Mouse (Mus musculus) liver, embryonic 16.5 days (tissue): ENCODE data around the gene Armc5. TPM values are rescaled to one million over a fixed set of nuclear protein-coding genes. Genes with fewer than 3 reads are reported as not detected.

Source experiments
- ATAC-seq: fragments of 200-750 bp; cut with Nextera tagmentation; 2 replicates; pipeline ENCODE4 v1.8.0; 2017; ENCODE audit warnings: low read depth, mild to moderate bottlenecking, moderate number of reproducible peaks, moderate library complexity
- H3K27ac ChIP-seq: fragments of 300-500 bp; sonication (generic); 2 replicates; pipeline ENCODE4 v1.5.1; 2014; ENCODE audit warnings: mild to moderate bottlenecking, low read length
- H3K27me3 ChIP-seq: fragments of 300-500 bp; sonication (generic); 2 replicates; pipeline ENCODE4 v1.6.1; 2014; ENCODE audit warnings: low read depth, low read length, mixed read lengths; ENCODE audit not compliant: control insufficient read depth, insufficient read depth
- H3K36me3 ChIP-seq: fragments of 300-500 bp; sonication (generic); 2 replicates; pipeline ENCODE4 v1.6.1; 2014; ENCODE audit warnings: mild to moderate bottlenecking; ENCODE audit not compliant: control insufficient read depth, insufficient read depth
- H3K4me1 ChIP-seq: fragments of 300-500 bp; sonication (generic); 2 replicates; pipeline ENCODE4 v1.6.1; 2014; ENCODE audit warnings: low read depth, low read length, mixed read lengths; ENCODE audit not compliant: control insufficient read depth
- H3K4me2 ChIP-seq: fragments of 300-500 bp; sonication (generic); 2 replicates; pipeline ENCODE4 v1.6.1; 2014; ENCODE audit warnings: low read depth, low read length, mixed read lengths
- H3K4me3 ChIP-seq: fragments of 300-500 bp; sonication (generic); 2 replicates; pipeline ENCODE4 v1.5.1; 2014; ENCODE audit warnings: low read depth, mild to moderate bottlenecking, low read length
- H3K9ac ChIP-seq: fragments of 300-500 bp; sonication (generic); 2 replicates; pipeline ENCODE4 v1.6.1; 2014; ENCODE audit warnings: low read depth, low read length
- H3K9me3 ChIP-seq: fragments of 300-500 bp; sonication (generic); replicated peaks from 2 replicates; pipeline ENCODE4 v1.6.1; 2016; ENCODE audit warnings: low read length; ENCODE audit not compliant: control insufficient read depth
- WGBS: fragments of 180-500 bp; shearing (Covaris S2); extraction: QIAGEN DNeasy Blood & Tissue Kit; methylation state at CpG from one replicate; pipeline ENCODE4 v1.1.7; 2014; ENCODE audit not compliant: insufficient replicate concordance; 5-methylcytosine and 5-hydroxymethylcytosine counted together
- polyA plus RNA-seq: library from polyadenylated mRNA; unstranded; fragments of >200 nt; fragmentation: Nextera tagmentation; extraction: Ambion mirVana; gene quantifications from 2 replicates; pipeline ENCODE4 v1.2.1, GENCODE M21; 2015

Gene Armc5
- 5.7 and 6.5 TPM in 2 replicates for polyA plus RNA-seq

GRCm38 (mm10) chr7:128236856-128237592 is at the start of gene Armc5:
Gene Armc5, plus strand, starts transcription at chr7:128237342.
- Histone ChIP-seq H3K4me2 (peak within 1 kb of the TSS; percentile 89), H3K27me3 (no peaks in the 10 kb centered on the region; the same call in 1 of the 2 replicates), H3K9me3 (no peaks in the 10 kb centered on the region), H3K9ac (peak within 1 kb of the TSS; percentile 85), H3K36me3 (peaks cover 9% of the 10 kb centered on the region), H3K4me3 (peak within 1 kb of the TSS; percentile 89), H3K4me1 (peaks cover 22% of the 10 kb centered on the region), H3K27ac (peak within 1 kb of the TSS; percentile 99)
- 23% methylated on average over 37 of the region's 37 CpGs for WGBS
- peak; percentile 8; the same call in 1 of the 2 replicates for ATAC-seq

- Histone ChIP-seq H3K4me1 (no peaks in the 10 kb centered on the region), H3K27me3 (no peaks in the 10 kb centered on the region), H3K4me2 (no peak overlapping the region), H3K27ac (no peak overlapping the region), H3K4me3 (no peak overlapping the region), H3K36me3 (no peaks in the 10 kb centered on the region), H3K9me3 (no peaks in the 10 kb centered on the region), H3K9ac (no peak overlapping the region)
- 68% methylated on average over 9 of the region's 9 CpGs for WGBS
- ATAC-seq = no peak
Measured at GRCm38 (mm10) chr7:128201607-128202006, 35.5 kb upstream of the Armc5 start.

- WGBS = 81% methylated on average over 9 of the region's 9 CpGs
- no peak for ATAC-seq
- H3K9me3 ChIP-seq = no peaks in the 10 kb centered on the region
Measured at GRCm38 (mm10) chr7:128203071-128203470, 34.1 kb upstream of the Armc5 start.

GRCm38 (mm10) chr7:128204179-128204578 is 33.0 kb upstream of the Armc5 start:
- H3K4me3 ChIP-seq = no peak overlapping the region
- H3K9ac ChIP-seq = no peak overlapping the region
- no peaks in the 10 kb centered on the region for H3K9me3 ChIP-seq
- no peaks in the 10 kb centered on the region for H3K27me3 ChIP-seq
- no peak overlapping the region for H3K4me2 ChIP-seq
- no peak for ATAC-seq
- H3K36me3 ChIP-seq = no peaks in the 10 kb centered on the region
- WGBS = 82% methylated on average over 8 of the region's 8 CpGs
- H3K4me1 ChIP-seq = no peaks in the 10 kb centered on the region
- no peak overlapping the region for H3K27ac ChIP-seq

More at GRCm38 (mm10) chr7:128203071-128203470, 34.1 kb upstream of the Armc5 start:
- no peaks in the 10 kb centered on the region for H3K4me1 ChIP-seq
- no peaks in the 10 kb centered on the region for H3K27me3 ChIP-seq
- no peak overlapping the region for H3K4me2 ChIP-seq
- no peak overlapping the region for H3K4me3 ChIP-seq
- H3K9ac ChIP-seq = no peak overlapping the region
- H3K27ac ChIP-seq = no peak overlapping the region
- no peaks in the 10 kb centered on the region for H3K36me3 ChIP-seq

GRCm38 (mm10) chr7:128205695-128206094 is 31.4 kb upstream of the Armc5 start:
- Histone ChIP-seq H3K4me3 (no peak overlapping the region), H3K9ac (no peak overlapping the region), H3K9me3 (no peaks in the 10 kb centered on the region), H3K27ac (no peak overlapping the region), H3K36me3 (no peaks in the 10 kb centered on the region), H3K4me1 (no peaks in the 10 kb centered on the region), H3K27me3 (no peaks in the 10 kb centered on the region), H3K4me2 (no peak overlapping the region)
- ATAC-seq = no peak
- 73% methylated on average over 18 of the region's 18 CpGs for WGBS

- H3K4me1 ChIP-seq = no peaks in the 10 kb centered on the region
- no peak within 1 kb of the TSS for H3K4me2 ChIP-seq
- no peaks in the 10 kb centered on the region for H3K36me3 ChIP-seq
- no peaks in the 10 kb centered on the region for H3K9me3 ChIP-seq
- ATAC-seq = no peak
- no peak within 1 kb of the TSS for H3K4me3 ChIP-seq
- H3K27me3 ChIP-seq = no peaks in the 10 kb centered on the region
- no peak within 1 kb of the TSS for H3K9ac ChIP-seq
- H3K27ac ChIP-seq = no peak within 1 kb of the TSS
- WGBS = 72% methylated on average over 6 of the region's 6 CpGs
Measured at GRCm38 (mm10) chr7:128206152-128206551, 31.0 kb upstream of the Armc5 start, which contains the start of gene Cox6a2. Gene Cox6a2, minus strand, starts transcription at chr7:128206387.

- H3K4me1 ChIP-seq = no peaks in the 10 kb centered on the region
- H3K4me3 ChIP-seq = no peak overlapping the region
- H3K36me3 ChIP-seq = no peaks in the 10 kb centered on the region
- H3K9ac ChIP-seq = no peak overlapping the region
- H3K4me2 ChIP-seq = no peak overlapping the region
- 6% methylated on average over 4 of the region's 4 CpGs for WGBS
- no peak overlapping the region for H3K27ac ChIP-seq
- no peaks in the 10 kb centered on the region for H3K27me3 ChIP-seq
- no peak for ATAC-seq
- H3K9me3 ChIP-seq = no peaks in the 10 kb centered on the region
Measured at GRCm38 (mm10) chr7:128208187-128208586, 29.0 kb upstream of the Armc5 start.

GRCm38 (mm10) chr7:128209826-128210225 is 27.3 kb upstream of the Armc5 start:
- Histone ChIP-seq H3K27ac (no peak overlapping the region), H3K9me3 (no peaks in the 10 kb centered on the region), H3K36me3 (no peaks in the 10 kb centered on the region), H3K9ac (no peak overlapping the region), H3K4me2 (no peak overlapping the region), H3K27me3 (no peaks in the 10 kb centered on the region), H3K4me1 (no peaks in the 10 kb centered on the region), H3K4me3 (no peak overlapping the region)
- 39% methylated on average over 3 of the region's 3 CpGs for WGBS
- ATAC-seq = no peak

GRCm38 (mm10) chr7:128219952-128220351 is 17.2 kb upstream of the Armc5 start:
- Histone ChIP-seq H3K4me3 (no peak overlapping the region), H3K4me2 (no peak overlapping the region), H3K27me3 (no peaks in the 10 kb centered on the region), H3K36me3 (no peaks in the 10 kb centered on the region), H3K9ac (no peak overlapping the region), H3K27ac (no peak overlapping the region), H3K4me1 (no peaks in the 10 kb centered on the region), H3K9me3 (no peaks in the 10 kb centered on the region)
- no peak for ATAC-seq
- WGBS = 38% methylated on average over 4 of the region's 4 CpGs
